Mouse (Mus musculus): ENCODE results near the gene Junb.

DNA sequence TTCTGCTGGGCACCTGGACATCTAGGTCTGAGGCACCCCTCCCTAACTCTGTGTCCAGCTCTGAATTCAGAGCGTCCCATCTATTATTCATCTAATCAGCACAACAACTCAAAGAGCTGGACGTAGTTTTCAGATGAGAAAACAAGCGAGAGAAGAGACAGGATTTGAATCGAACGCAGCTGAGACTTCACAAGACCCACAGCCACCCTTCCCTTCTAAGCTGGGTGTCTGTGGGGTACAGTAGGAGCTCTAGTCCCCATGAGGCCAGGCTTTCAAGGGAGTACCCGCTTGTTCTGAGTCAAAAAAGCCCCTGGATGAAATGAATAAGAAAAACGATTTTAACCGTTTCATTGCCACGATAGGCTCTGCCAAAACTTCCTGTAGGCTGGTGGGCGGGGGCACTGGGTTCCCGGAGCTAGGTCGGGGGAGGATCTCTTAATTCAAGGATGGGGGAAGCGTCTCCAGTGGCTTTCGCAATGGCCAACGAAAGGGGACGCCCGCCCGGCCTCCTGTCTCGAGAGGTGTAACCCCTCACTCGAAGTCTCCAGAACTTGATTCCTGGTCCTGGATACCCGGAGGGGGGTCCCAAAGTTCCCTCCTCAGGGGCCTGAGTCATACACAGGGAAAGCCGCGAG is 6.6 kb upstream of the Junb start:
- TF ChIP-seq POLR2A (IDR thresholded peaks at IDR 0.05; ENCODE audit: borderline replicate concordance, extremely low read depth, low read depth, low read length) (no peak), CTCF (IDR thresholded peaks at IDR 0.05; ENCODE audit: insufficient read depth, low read length) (no peak)

Data from lung, adult 2 months (tissue).